Mouse (Mus musculus): ENCODE data around the gene Skida1.

The Skida1 gene

GRCm38 (mm10) chr2:18055016-18055928 lies 6.4 kb upstream of the Skida1 start, which contains the start of gene Mllt10:
Gene Mllt10 (plus strand): TSS chr2:18055237.
- peak; percentile 31 for DNase-seq

- peak; percentile 76 for DNase-seq
These were observed 5.2 kb upstream of the Skida1 start for GRCm38 (mm10) chr2:18053951-18054530.

- no peak for DNase-seq
These were observed 4.5 kb upstream of the Skida1 start for GRCm38 (mm10) chr2:18053243-18053950.

- DNase-seq = no peak
These were observed 3.7 kb upstream of the Skida1 start for GRCm38 (mm10) chr2:18052581-18052980.

- no peak for DNase-seq
These were observed 3.0 kb upstream of the Skida1 start for GRCm38 (mm10) chr2:18051831-18052170.

- no peak for DNase-seq
These were observed 2.4 kb upstream of the Skida1 start for GRCm38 (mm10) chr2:18051026-18051830.

- peak; percentile 31 for DNase-seq
These were observed 1.7 kb upstream of the Skida1 start for GRCm38 (mm10) chr2:18050541-18050985.

- DNase-seq = no peak
These were observed 1.2 kb upstream of the Skida1 start for GRCm38 (mm10) chr2:18050018-18050417.

GRCm38 (mm10) chr2:18049279-18049821 lies 499 bp upstream of the Skida1 start:
- peak; percentile 73 for DNase-seq

- peak; percentile 86 for DNase-seq
These were observed 1.0 kb downstream of the Skida1 start for GRCm38 (mm10) chr2:18047646-18048452.

- peak; percentile 79 for DNase-seq
These were observed 1.8 kb downstream of the Skida1 start for GRCm38 (mm10) chr2:18046758-18047645.

GRCm38 (mm10) chr2:18046186-18046585 lies 2.7 kb downstream of the Skida1 start:
- DNase-seq = no peak

- DNase-seq = no peak
These were observed 3.1 kb downstream of the Skida1 start for GRCm38 (mm10) chr2:18045781-18046181.

- DNase-seq = no peak
These were observed 3.6 kb downstream of the Skida1 start for GRCm38 (mm10) chr2:18045143-18045780.

- DNase-seq = peak; percentile 58
These were observed 7.5 kb downstream of the Skida1 start for GRCm38 (mm10) chr2:18041199-18041885.

GRCm38 (mm10) chr2:18040347-18041160 lies 8.3 kb downstream of the Skida1 start:
- no peak for DNase-seq

- DNase-seq = no peak
These were observed 9.1 kb downstream of the Skida1 start for GRCm38 (mm10) chr2:18039566-18040290.

Measured in kidney, postnatal 14 days (tissue).